Mouse (Mus musculus) heart, postnatal 0 days (tissue): ENCODE data around the gene Gabrb3. TPM values are rescaled to one million over a fixed set of nuclear protein-coding genes. Genes with fewer than 3 reads are reported as not detected.

Experiments used
- ATAC-seq: fragments of 200-750 bp; cut with Nextera tagmentation; 2 replicates; pipeline ENCODE4 v1.8.0; 2017; ENCODE audit warnings: low read depth, moderate number of reproducible peaks, moderate library complexity; ENCODE audit not compliant: insufficient read depth
- DNase-seq: peaks from one replicate; pipeline ENCODE4 v3.0.0-alpha.2; 2016; ENCODE audit warnings: low spot score
- H3K27ac ChIP-seq: fragments of 300-500 bp; sonication (generic); 2 replicates; pipeline ENCODE4 v1.5.1; 2014; ENCODE audit warnings: low read depth, mild to moderate bottlenecking
- H3K27me3 ChIP-seq: fragments of 300-500 bp; sonication (generic); 2 replicates; pipeline ENCODE4 v1.6.1; 2014; ENCODE audit warnings: low read length, mixed read lengths; ENCODE audit not compliant: control insufficient read depth, insufficient read depth
- H3K36me3 ChIP-seq: fragments of 300-500 bp; sonication (generic); replicated peaks from 2 replicates; pipeline ENCODE4 v1.6.1; 2014; ENCODE audit warnings: low read length, mixed read lengths; ENCODE audit not compliant: control insufficient read depth, insufficient read depth
- H3K4me1 ChIP-seq: fragments of 300-500 bp; sonication (generic); 2 replicates; pipeline ENCODE4 v1.6.1; 2014; ENCODE audit warnings: antibody characterized with exemption; ENCODE audit not compliant: control insufficient read depth, insufficient read depth
- H3K4me2 ChIP-seq: fragments of 300-500 bp; sonication (generic); 2 replicates; pipeline ENCODE4 v1.6.1; 2014; ENCODE audit warnings: low read depth, mild to moderate bottlenecking, low read length, moderate library complexity
- H3K4me3 ChIP-seq: fragments of 300-500 bp; sonication (generic); 2 replicates; pipeline ENCODE4 v1.5.1; 2014; ENCODE audit warnings: low read depth, low read length
- H3K9ac ChIP-seq: fragments of 300-500 bp; sonication (generic); replicated peaks from 2 replicates; pipeline ENCODE4 v1.6.1; 2014; ENCODE audit warnings: low read depth, low read length, mixed read lengths
- H3K9me3 ChIP-seq: fragments of 300-500 bp; sonication (generic); replicated peaks from 2 replicates; pipeline ENCODE4 v1.6.1; 2016; ENCODE audit warnings: low read length; ENCODE audit not compliant: control insufficient read depth
- CTCF ChIP-seq: IDR thresholded peaks from 2 replicates; pipeline ENCODE4 v1.5.1; 2016; ENCODE audit warnings: antibody characterized with exemption, control low read depth, low read depth
- EP300 ChIP-seq: IDR thresholded peaks from 2 replicates; pipeline ENCODE4 v1.6.1; 2016; ENCODE audit warnings: antibody characterized with exemption, low read depth
- WGBS: fragments of 180-500 bp; shearing (Covaris S2); extraction: QIAGEN DNeasy Blood & Tissue Kit; methylation state at CpG from one replicate; pipeline ENCODE4 v1.1.7; 2014; 5-methylcytosine and 5-hydroxymethylcytosine counted together
- polyA plus RNA-seq: library from polyadenylated mRNA; unstranded; fragments of >200 nt; fragmentation: Nextera tagmentation; extraction: Ambion mirVana; gene quantifications from 2 replicates; pipeline ENCODE4 v1.2.1, GENCODE M21; 2015
- total RNA-seq: library from RNA; depleted of rRNA; stranded (reverse); fragments of >200 nt; gene quantifications from 2 replicates; pipeline ENCODE4 v1.2.3, GENCODE M21; 2014; ENCODE audit warnings: low replicate concordance

The Gabrb3 gene
- total and polyA plus RNA-seq, 2 experiments from 2014 or later, result 0.04 to 0.07 TPM

DNA sequence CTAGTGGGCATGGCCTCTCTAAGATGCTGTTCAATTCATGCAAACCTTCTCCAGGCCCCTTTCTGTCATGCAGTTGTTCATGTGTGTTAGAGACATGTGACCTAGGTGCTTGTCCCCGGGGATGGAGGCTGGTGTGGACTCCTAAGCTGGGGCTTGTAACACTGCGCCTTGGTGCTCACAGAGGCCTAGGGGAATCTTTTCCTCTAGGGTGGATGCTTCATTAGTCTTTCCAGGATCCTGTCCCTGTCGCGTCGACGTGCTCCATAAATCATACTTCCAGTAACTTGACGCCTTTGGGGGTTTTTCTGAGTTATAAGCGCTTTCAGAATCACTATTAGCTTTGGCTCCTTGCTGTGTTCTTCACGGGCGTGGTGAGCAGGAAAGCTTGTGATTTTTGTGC, 113.2 kb downstream of the Gabrb3 start:
- 73% methylated on average over 10 of the region's 10 CpGs for WGBS
- Histone ChIP-seq H3K9me3 (no peaks in the 10 kb centered on the region), H3K4me1 (no peaks in the 10 kb centered on the region), H3K4me2 (no peak overlapping the region), H3K27ac (no peak overlapping the region), H3K27me3 (no peaks in the 10 kb centered on the region), H3K9ac (no peak overlapping the region), H3K4me3 (no peak overlapping the region), H3K36me3 (no peaks in the 10 kb centered on the region)
- TF ChIP-seq CTCF, result no peak
- TF ChIP-seq EP300, result no peak
- ATAC-seq (no peak), DNase-seq (no peak)

DNA sequence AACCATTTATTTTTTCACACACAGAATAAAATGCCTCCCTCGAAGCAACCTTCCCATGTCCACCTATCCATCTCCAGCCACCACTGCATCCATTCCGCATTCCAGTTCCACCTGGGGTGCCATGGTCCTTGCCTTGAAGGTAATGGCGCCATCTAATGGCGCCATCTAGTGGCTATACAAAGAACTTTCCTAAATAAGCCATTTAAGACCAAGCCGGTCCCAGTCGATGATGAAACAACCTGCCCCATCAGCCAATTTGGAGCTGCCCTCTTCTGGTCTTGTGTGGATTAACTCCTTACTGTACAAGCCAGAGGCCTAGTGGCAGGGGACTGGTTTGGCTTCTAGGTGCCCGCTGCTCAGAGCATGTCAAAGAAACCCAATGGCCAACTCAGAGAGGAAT, 119.1 kb downstream of the Gabrb3 start:
- ATAC-seq (no peak), DNase-seq (no peak)
- no peaks in the 10 kb centered on the region for H3K9me3 ChIP-seq
- no peaks in the 10 kb centered on the region for H3K36me3 ChIP-seq
- 0 out of 2 replicates have a peak, but pooled peaks have one; percentile 18 for TF ChIP-seq CTCF
- TF ChIP-seq EP300, result no peak
- no peak overlapping the region for H3K27ac ChIP-seq
- WGBS, result 14% methylated on average over 7 of the region's 7 CpGs
- no peak overlapping the region for H3K4me2 ChIP-seq
- no peak overlapping the region for H3K9ac ChIP-seq
- H3K4me1 ChIP-seq, result no peaks in the 10 kb centered on the region
- H3K4me3 ChIP-seq, result no peak overlapping the region
- no peaks in the 10 kb centered on the region for H3K27me3 ChIP-seq

DNA sequence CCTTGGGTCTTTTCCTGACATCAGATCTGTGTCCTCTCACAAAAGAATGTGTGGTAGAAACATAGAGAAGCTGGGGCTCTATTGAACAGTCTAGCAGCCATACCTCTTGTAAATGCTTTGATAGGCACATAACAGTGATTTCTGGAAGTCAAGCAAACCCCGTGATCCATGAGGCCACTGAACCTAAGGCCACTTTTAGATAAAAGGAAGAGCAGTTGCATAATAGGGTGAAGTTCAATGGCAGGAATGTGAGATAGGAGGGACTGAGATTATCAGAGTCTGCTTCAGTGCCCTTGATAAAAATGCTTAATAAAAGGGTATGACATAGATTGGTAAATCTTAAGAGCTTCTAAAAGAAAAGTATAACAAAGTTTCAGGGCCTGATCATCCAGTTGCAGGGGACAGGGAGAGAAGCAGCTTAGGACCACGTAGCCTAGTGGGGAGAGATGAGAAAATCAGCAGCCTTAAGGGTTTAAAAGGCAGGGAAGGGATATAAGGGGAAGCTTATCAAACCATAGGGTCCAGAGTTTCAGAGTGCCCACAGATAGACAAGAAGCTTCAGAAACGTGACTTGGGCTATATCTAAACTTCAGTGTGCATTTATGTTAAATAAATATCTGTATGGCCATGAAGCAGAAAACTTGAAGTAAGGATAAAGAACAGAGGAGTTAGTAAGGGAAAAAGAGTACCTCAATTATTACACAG, 141.4 kb downstream of the Gabrb3 start:
- no peak for ATAC-seq
- Histone ChIP-seq H3K27ac (no peak overlapping the region), H3K4me3 (no peak overlapping the region), H3K9ac (no peak overlapping the region), H3K9me3 (no peaks in the 10 kb centered on the region), H3K4me1 (no peaks in the 10 kb centered on the region), H3K36me3 (no peaks in the 10 kb centered on the region), H3K4me2 (no peak overlapping the region), H3K27me3 (no peaks in the 10 kb centered on the region)
- TF ChIP-seq CTCF, result no peak
- WGBS, result 38% methylated on average over 3 of the region's 3 CpGs
- DNase-seq, result no peak

DNA sequence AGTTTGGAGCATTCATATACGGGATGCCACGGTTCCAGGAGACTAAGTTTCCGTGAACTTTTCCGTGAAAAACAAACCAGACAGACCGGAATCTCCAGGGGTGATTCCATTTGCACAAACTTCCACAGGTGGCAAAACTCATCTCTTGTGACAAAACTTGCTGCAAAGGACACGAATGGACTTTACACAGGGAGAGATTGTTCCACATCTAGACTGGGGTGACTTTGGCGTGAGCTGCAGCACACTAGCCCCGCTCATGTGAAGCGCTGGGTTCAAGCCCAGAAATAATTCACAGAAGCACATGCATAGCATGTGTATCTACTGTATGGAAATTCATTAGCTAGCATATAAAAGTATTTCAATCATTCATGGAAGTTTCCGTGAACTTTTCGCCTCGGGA, 144.9 kb downstream of the Gabrb3 start:
- WGBS, result 87% methylated on average over 12 of the region's 12 CpGs
- Histone ChIP-seq H3K27me3 (no peaks in the 10 kb centered on the region), H3K9ac (no peak overlapping the region), H3K36me3 (no peaks in the 10 kb centered on the region), H3K4me3 (no peak overlapping the region), H3K27ac (no peak overlapping the region), H3K4me2 (no peak overlapping the region), H3K4me1 (no peaks in the 10 kb centered on the region), H3K9me3 (no peaks in the 10 kb centered on the region)
- ATAC-seq (no peak), DNase-seq (no peak)
- TF ChIP-seq EP300 (no peak), CTCF (no peak)

DNA sequence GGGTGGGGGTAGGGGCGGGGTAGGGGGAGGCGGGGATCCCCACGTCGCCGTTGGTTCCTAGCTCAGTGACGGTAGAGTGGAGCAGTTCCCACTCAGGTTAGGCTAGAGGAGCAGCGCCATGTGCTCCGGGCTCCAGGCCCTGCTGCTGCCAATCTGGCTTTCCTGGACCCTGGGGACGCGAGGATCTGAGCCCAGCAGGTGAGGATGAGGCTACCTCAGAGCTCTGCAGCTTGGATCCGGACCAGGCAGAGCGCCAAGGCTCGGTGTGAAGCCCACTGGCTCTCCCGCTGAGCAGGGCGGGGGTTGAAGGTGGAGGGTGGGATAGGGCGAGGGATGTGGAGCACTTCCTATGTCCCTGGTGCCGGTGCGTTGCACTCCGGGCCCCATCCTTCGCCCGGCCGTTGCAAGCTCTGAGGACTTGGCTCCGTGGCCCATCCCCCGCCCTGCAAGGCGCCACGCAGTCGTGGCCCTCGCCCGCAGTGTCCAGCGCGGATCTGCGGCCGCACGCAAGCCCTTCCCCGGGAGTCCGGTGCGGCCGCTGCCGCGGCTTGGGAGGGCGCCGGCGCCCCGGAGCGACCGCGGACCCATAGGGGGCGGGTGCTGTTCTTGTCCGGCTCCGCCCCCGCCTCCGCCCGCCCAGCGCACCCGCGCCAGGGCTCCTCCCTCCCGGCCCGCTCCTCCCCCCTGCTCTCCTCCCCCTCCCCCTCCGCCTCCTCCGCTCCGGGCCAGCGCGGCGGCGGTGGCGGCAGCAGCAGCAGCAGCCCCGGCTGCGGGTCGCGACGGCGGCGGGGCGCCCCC, 171.2 kb downstream of the Gabrb3 start:
- TF ChIP-seq CTCF (no peak), EP300 (no peak)
- Histone ChIP-seq H3K4me2 (peak overlapping the region; percentile 92), H3K36me3 (no peaks in the 10 kb centered on the region), H3K9ac (no peak overlapping the region), H3K9me3 (no peaks in the 10 kb centered on the region), H3K27ac (no peak overlapping the region), H3K4me3 (peak overlapping the region; percentile 67), H3K4me1 (no peaks in the 10 kb centered on the region), H3K27me3 (peaks cover 35% of the 10 kb centered on the region)
- DNase-seq, result peak; percentile 35
- WGBS, result under 1% methylated on average over 41 of the region's 74 CpGs
- ATAC-seq, result peak; percentile 80
